Comparison of ENCODE assay signal across 9 mouse cellular contexts in genomic region chr5:122764032-122764464, GRCm38 (mm10). TPM values are rescaled to one million over a fixed set of nuclear protein-coding genes. Genes with fewer than 3 reads are reported as not detected.
DNase-seq lines count a peak whose midpoint lies in the region; ATAC-seq and TF ChIP-seq lines count a peak whose summit lies in the region.
"Had no signal": no experiment of that assay in that cellular context is flagged by ENCODE, and none has a peak within 500 bp of the region (broad histone marks: within the 10 kb centered on the region; RNA-seq: fewer than 3 reads in every experiment).

No protein-coding gene starts in this region.

- peaks cover 22% of the 10 kb centered on the region for H3K4me1 ChIP-seq in heart, embryonic 15.5 days (replicated peaks)
- H3K4me1 ChIP-seq in lung, postnatal 0 days (ENCODE audit: insufficient read depth, low read depth, low read length), result peaks cover 4% of the 10 kb centered on the region; the same call in 1 of the 2 replicates

- no peaks in the 10 kb centered on the region for H3K27me3 ChIP-seq in heart, embryonic 15.5 days
- no peaks in the 10 kb centered on the region for H3K27me3 ChIP-seq in lung, postnatal 0 days (replicated peaks; ENCODE audit: insufficient read depth, low read length)
- H3K27me3 ChIP-seq: megakaryocyte, embryonic 14.5 days had no signal

- peak overlapping the region; percentile 42 for H3K4me2 ChIP-seq in heart, embryonic 15.5 days
- peak overlapping the region; percentile 37 for H3K4me2 ChIP-seq in lung, postnatal 0 days (replicated peaks; ENCODE audit: low read depth, low read length)

- WGBS in heart, embryonic 15.5 days, result 42% methylated on average over 10 of the region's 10 CpGs
- 43% methylated on average over 10 of the region's 10 CpGs for WGBS in lung, postnatal 0 days

- H3K27ac ChIP-seq in gastrocnemius, adult 2 months, result peak overlapping the region; percentile 16; the same call in 1 of the 2 replicates
- H3K27ac ChIP-seq in heart, embryonic 15.5 days, result 0 out of 2 replicates have a peak overlapping the region, but pooled peaks have one; percentile 56
- H3K27ac ChIP-seq in lung, postnatal 0 days (ENCODE audit: low read length), result 0 out of 2 replicates have a peak overlapping the region, but pooled peaks have one; percentile 9

- H3K4me3 ChIP-seq in gastrocnemius, adult 2 months, result no peak overlapping the region; the same call in 1 of the 2 replicates
- H3K4me3 ChIP-seq in heart, embryonic 15.5 days, result no peak overlapping the region
- no peak overlapping the region for H3K4me3 ChIP-seq in lung, postnatal 0 days (ENCODE audit: low read depth, low read length)
- H3K4me3 ChIP-seq: megakaryocyte, embryonic 14.5 days had no signal

- peak; percentile 53 for TF ChIP-seq CTCF in gastrocnemius, adult 2 months (IDR thresholded peaks at IDR 0.05)
- TF ChIP-seq CTCF in lung, postnatal 0 days (IDR thresholded peaks at IDR 0.05), result peak; percentile 66

- DNase-seq in gastrocnemius, adult 2 months, result peak; percentile 59
- no peak for DNase-seq in gastrocnemius, postnatal 36 days
- peak; percentile 32 for DNase-seq in thymus, postnatal 14 days
- no peak for DNase-seq in thymus, adult 18-20 months
- DNase-seq in lung, postnatal 0 days (ENCODE audit: low spot score), result peak; percentile 40
- no peak for DNase-seq in adipocyte (ENCODE audit: low spot score)
- DNase-seq in spleen, postnatal 14 days (ENCODE audit: low spot score in 2 of 2), result no peak

- no peaks in the 10 kb centered on the region for H3K9me3 ChIP-seq in heart, embryonic 15.5 days (replicated peaks)
- no peaks in the 10 kb centered on the region for H3K9me3 ChIP-seq in lung, postnatal 0 days (ENCODE audit: low read length)
- H3K9me3 ChIP-seq: megakaryocyte, embryonic 14.5 days had no signal

- ATAC-seq in heart, embryonic 15.5 days (replicated peaks; ENCODE audit: insufficient number of reproducible peaks, insufficient read depth, low FRiP score, low read depth), result no peak; the same call in 1 of the 2 replicates
- peak; percentile 44 for ATAC-seq in lung, postnatal 0 days

- no peak overlapping the region for H3K9ac ChIP-seq in heart, embryonic 15.5 days
- no peak overlapping the region for H3K9ac ChIP-seq in lung, postnatal 0 days (replicated peaks; ENCODE audit: low read depth)

- intact Hi-C loops in gastrocnemius, adult 2 months (cut with DNase I), result no loop called here
- intact Hi-C loops in gastrocnemius, postnatal 36 days (cut with DNase I), result no loop called here

- TF ChIP-seq EP300 in lung, postnatal 0 days (IDR thresholded peaks at IDR 0.05), result no peak

- no peaks in the 10 kb centered on the region for H3K36me3 ChIP-seq in heart, embryonic 15.5 days
- H3K36me3 ChIP-seq in lung, postnatal 0 days (ENCODE audit: insufficient read depth, low read length), result no peaks in the 10 kb centered on the region

RNA-seq across cellular contexts. Expression of gene Camkk2, which starts 15.2 kb away (rescaled TPM):
- total RNA-seq in gastrocnemius, adult 2 months (2021), result 1 to 10 TPM; 3.6 to 5.2 TPM
- total RNA-seq in gastrocnemius, postnatal 36 days (2021), result 1 to 10 TPM; 5.1 to 5.2 TPM
- 11.8 and 17.6 TPM in 2 replicates for polyA plus RNA-seq in heart, embryonic 15.5 days (2015; fragmentation: Nextera tagmentation; extraction: Ambion mirVana)
- polyA plus RNA-seq in lung, postnatal 0 days (2015; fragmentation: Nextera tagmentation; extraction: Ambion mirVana), result 29.2 and 29.6 TPM in 2 replicates

RNA-seq across cellular contexts. Expression of gene P2rx4, which starts 56.7 kb away (rescaled TPM):
- total RNA-seq in gastrocnemius, adult 2 months (2021), result 1 to 10 TPM; 3.8 to 5.5 TPM
- total RNA-seq in gastrocnemius, postnatal 36 days (2021), result 1 to 10 TPM; 2.8 to 4.4 TPM
- 19.2 and 21.0 TPM in 2 replicates for polyA plus RNA-seq in heart, embryonic 15.5 days (2015; fragmentation: Nextera tagmentation; extraction: Ambion mirVana)
- polyA plus RNA-seq in lung, postnatal 0 days (2015; fragmentation: Nextera tagmentation; extraction: Ambion mirVana), result 57.8 and 61.1 TPM in 2 replicates

RNA-seq across cellular contexts. Expression of gene Anapc5, which starts 57.1 kb away (rescaled TPM):
- total RNA-seq in gastrocnemius, adult 2 months (2021), result 100 to 1,000 TPM; 366 to 502 TPM
- 100 to 1,000 TPM; 289 to 361 TPM for total RNA-seq in gastrocnemius, postnatal 36 days (2021)
- 286 and 337 TPM in 2 replicates for polyA plus RNA-seq in heart, embryonic 15.5 days (2015; fragmentation: Nextera tagmentation; extraction: Ambion mirVana)
- polyA plus RNA-seq in lung, postnatal 0 days (2015; fragmentation: Nextera tagmentation; extraction: Ambion mirVana), result 166 and 180 TPM in 2 replicates

Comparison
In these comparisons a context has a peak if more than half of its experiments do, and no peak if none do; other contexts are left out.
1. DNase-seq: peak in gastrocnemius, adult 2 months (single experiment), thymus, postnatal 14 days (single experiment) and lung, postnatal 0 days (single experiment); none in gastrocnemius, postnatal 36 days (0 of 2), thymus, adult 18-20 months (0 of 2), adipocyte (single experiment) and spleen, postnatal 14 days (0 of 2).
2. Peak in every context shown above with its lines, with median percentiles within 50 percentile points of each other: H3K27ac ChIP-seq.